Mouse (Mus musculus): ENCODE measurements around the gene Tubgcp4. TPM values are rescaled to one million over a fixed set of nuclear protein-coding genes. Genes with fewer than 3 reads are reported as not detected.

Tubgcp4 gene
- polyA plus RNA-seq, 1 experiment from 2014 or later, result 50.4 TPM

GRCm38 (mm10) chr2:121183431-121183830 is 13.0 kb downstream of the Tubgcp4 start:
- H3K4me2 ChIP-seq (ENCODE audit: low read length), result no peak overlapping the region
- H3K4me1 ChIP-seq (ENCODE audit: control insufficient read depth, insufficient read depth, low read length), result no peaks in the 10 kb centered on the region
- peaks cover 31% of the 10 kb centered on the region for H3K36me3 ChIP-seq (ENCODE audit: control insufficient read depth, insufficient read depth, low read length)
- H3K9me3 ChIP-seq (replicated peaks; ENCODE audit: control insufficient read depth, low read length, poor library complexity, severe bottlenecking), result no peaks in the 10 kb centered on the region
- 93% methylated on average over 5 of the region's 5 CpGs for WGBS
- H3K9ac ChIP-seq (ENCODE audit: low read depth, low read length), result no peak overlapping the region
- no peak for ATAC-seq
- H3K27me3 ChIP-seq (ENCODE audit: control insufficient read depth, insufficient read depth, low read depth, low read length), result no peaks in the 10 kb centered on the region
- no peak overlapping the region for H3K27ac ChIP-seq (ENCODE audit: low read length)
- no peak overlapping the region for H3K4me3 ChIP-seq (ENCODE audit: low read depth, low read length)

GRCm38 (mm10) chr2:121184142-121184541 is 13.7 kb downstream of the Tubgcp4 start:
- Histone ChIP-seq H3K36me3 (ENCODE audit: control insufficient read depth, insufficient read depth, low read length) (peaks cover 34% of the 10 kb centered on the region), H3K9ac (ENCODE audit: low read depth, low read length) (no peak overlapping the region), H3K4me1 (ENCODE audit: control insufficient read depth, insufficient read depth, low read length) (no peaks in the 10 kb centered on the region), H3K4me2 (ENCODE audit: low read length) (no peak overlapping the region), H3K27ac (ENCODE audit: low read length) (no peak overlapping the region), H3K4me3 (ENCODE audit: low read depth, low read length) (no peak overlapping the region), H3K27me3 (ENCODE audit: control insufficient read depth, insufficient read depth, low read depth, low read length) (no peaks in the 10 kb centered on the region), H3K9me3 (replicated peaks; ENCODE audit: control insufficient read depth, low read length, poor library complexity, severe bottlenecking) (no peaks in the 10 kb centered on the region)
- no peak for ATAC-seq
- WGBS, result 97% methylated on average over 7 of the region's 7 CpGs

- Histone ChIP-seq H3K4me2 (ENCODE audit: low read length) (no peak overlapping the region), H3K36me3 (ENCODE audit: control insufficient read depth, insufficient read depth, low read length) (peaks cover 56% of the 10 kb centered on the region), H3K27ac (ENCODE audit: low read length) (no peak overlapping the region), H3K4me3 (ENCODE audit: low read depth, low read length) (no peak overlapping the region), H3K4me1 (ENCODE audit: control insufficient read depth, insufficient read depth, low read length) (no peaks in the 10 kb centered on the region), H3K9me3 (replicated peaks; ENCODE audit: control insufficient read depth, low read length, poor library complexity, severe bottlenecking) (no peaks in the 10 kb centered on the region), H3K9ac (ENCODE audit: low read depth, low read length) (no peak overlapping the region), H3K27me3 (ENCODE audit: control insufficient read depth, insufficient read depth, low read depth, low read length) (no peaks in the 10 kb centered on the region)
- ATAC-seq, result no peak
- 78% methylated on average over 1 of the region's 1 CpGs for WGBS
Measured at GRCm38 (mm10) chr2:121188530-121188929, 18.1 kb downstream of the Tubgcp4 start.

GRCm38 (mm10) chr2:121195466-121195865 is 25.0 kb downstream of the Tubgcp4 start:
- Histone ChIP-seq H3K4me2 (ENCODE audit: low read length) (no peak overlapping the region), H3K36me3 (ENCODE audit: control insufficient read depth, insufficient read depth, low read length) (peaks cover 61% of the 10 kb centered on the region), H3K9me3 (replicated peaks; ENCODE audit: control insufficient read depth, low read length, poor library complexity, severe bottlenecking) (no peaks in the 10 kb centered on the region), H3K9ac (ENCODE audit: low read depth, low read length) (no peak overlapping the region), H3K4me1 (ENCODE audit: control insufficient read depth, insufficient read depth, low read length) (no peaks in the 10 kb centered on the region), H3K4me3 (ENCODE audit: low read depth, low read length) (no peak overlapping the region), H3K27me3 (ENCODE audit: control insufficient read depth, insufficient read depth, low read depth, low read length) (no peaks in the 10 kb centered on the region), H3K27ac (ENCODE audit: low read length) (no peak overlapping the region)
- 91% methylated on average over 9 of the region's 9 CpGs for WGBS
- ATAC-seq, result no peak

- Histone ChIP-seq H3K27me3 (ENCODE audit: control insufficient read depth, insufficient read depth, low read depth, low read length) (no peaks in the 10 kb centered on the region), H3K36me3 (ENCODE audit: control insufficient read depth, insufficient read depth, low read length) (peaks cover 46% of the 10 kb centered on the region), H3K4me2 (ENCODE audit: low read length) (no peak overlapping the region), H3K9me3 (replicated peaks; ENCODE audit: control insufficient read depth, low read length, poor library complexity, severe bottlenecking) (no peaks in the 10 kb centered on the region), H3K4me3 (ENCODE audit: low read depth, low read length) (no peak overlapping the region), H3K4me1 (ENCODE audit: control insufficient read depth, insufficient read depth, low read length) (no peaks in the 10 kb centered on the region), H3K27ac (ENCODE audit: low read length) (no peak overlapping the region), H3K9ac (ENCODE audit: low read depth, low read length) (no peak overlapping the region)
- 94% methylated on average over 17 of the region's 17 CpGs for WGBS
- ATAC-seq, result no peak
Measured at GRCm38 (mm10) chr2:121204276-121204675, 33.8 kb downstream of the Tubgcp4 start.

- Histone ChIP-seq H3K36me3 (ENCODE audit: control insufficient read depth, insufficient read depth, low read length) (peaks cover 51% of the 10 kb centered on the region), H3K4me3 (ENCODE audit: low read depth, low read length) (no peak overlapping the region), H3K4me2 (ENCODE audit: low read length) (no peak overlapping the region), H3K27me3 (ENCODE audit: control insufficient read depth, insufficient read depth, low read depth, low read length) (no peaks in the 10 kb centered on the region), H3K9ac (ENCODE audit: low read depth, low read length) (no peak overlapping the region), H3K27ac (ENCODE audit: low read length) (no peak overlapping the region), H3K9me3 (replicated peaks; ENCODE audit: control insufficient read depth, low read length, poor library complexity, severe bottlenecking) (no peaks in the 10 kb centered on the region), H3K4me1 (ENCODE audit: control insufficient read depth, insufficient read depth, low read length) (no peaks in the 10 kb centered on the region)
- WGBS, result 92% methylated on average over 3 of the region's 3 CpGs
- no peak for ATAC-seq
Measured at GRCm38 (mm10) chr2:121206541-121206940, 36.1 kb downstream of the Tubgcp4 start.

- Histone ChIP-seq H3K27ac (ENCODE audit: low read length) (no peak overlapping the region), H3K36me3 (ENCODE audit: control insufficient read depth, insufficient read depth, low read length) (peaks cover 39% of the 10 kb centered on the region), H3K9ac (ENCODE audit: low read depth, low read length) (no peak overlapping the region), H3K4me2 (ENCODE audit: low read length) (no peak overlapping the region), H3K4me1 (ENCODE audit: control insufficient read depth, insufficient read depth, low read length) (no peaks in the 10 kb centered on the region), H3K9me3 (replicated peaks; ENCODE audit: control insufficient read depth, low read length, poor library complexity, severe bottlenecking) (no peaks in the 10 kb centered on the region), H3K27me3 (ENCODE audit: control insufficient read depth, insufficient read depth, low read depth, low read length) (no peaks in the 10 kb centered on the region), H3K4me3 (ENCODE audit: low read depth, low read length) (no peak overlapping the region)
- ATAC-seq, result no peak
- WGBS, result 89% methylated on average over 3 of the region's 3 CpGs
Measured at GRCm38 (mm10) chr2:121214491-121214890, 44.0 kb downstream of the Tubgcp4 start.

- H3K9ac ChIP-seq (ENCODE audit: low read depth, low read length), result no peak overlapping the region
- 0 out of 2 replicates have a peak, but pooled peaks cover 2% of the 10 kb centered on the region for H3K4me1 ChIP-seq (ENCODE audit: control insufficient read depth, insufficient read depth, low read length)
- no peaks in the 10 kb centered on the region for H3K9me3 ChIP-seq (replicated peaks; ENCODE audit: control insufficient read depth, low read length, poor library complexity, severe bottlenecking)
- H3K4me3 ChIP-seq (ENCODE audit: low read depth, low read length), result no peak overlapping the region
- no peaks in the 10 kb centered on the region for H3K27me3 ChIP-seq (ENCODE audit: control insufficient read depth, insufficient read depth, low read depth, low read length)
- H3K4me2 ChIP-seq (ENCODE audit: low read length), result no peak overlapping the region
- H3K36me3 ChIP-seq (ENCODE audit: control insufficient read depth, insufficient read depth, low read length), result peaks cover 42% of the 10 kb centered on the region
- no peak overlapping the region for H3K27ac ChIP-seq (ENCODE audit: low read length)
- ATAC-seq, result no peak
Measured at GRCm38 (mm10) chr2:121219177-121219576, 48.7 kb downstream of the Tubgcp4 start.

- H3K9me3 ChIP-seq (replicated peaks; ENCODE audit: control insufficient read depth, low read length, poor library complexity, severe bottlenecking), result no peaks in the 10 kb centered on the region
- no peak for ATAC-seq
- H3K9ac ChIP-seq (ENCODE audit: low read depth, low read length), result no peak overlapping the region
- H3K27me3 ChIP-seq (ENCODE audit: control insufficient read depth, insufficient read depth, low read depth, low read length), result no peaks in the 10 kb centered on the region
- H3K4me3 ChIP-seq (ENCODE audit: low read depth, low read length), result no peak overlapping the region
- no peak overlapping the region for H3K27ac ChIP-seq (ENCODE audit: low read length)
- H3K4me2 ChIP-seq (ENCODE audit: low read length), result no peak overlapping the region
- H3K36me3 ChIP-seq (ENCODE audit: control insufficient read depth, insufficient read depth, low read length), result peaks cover 36% of the 10 kb centered on the region
- H3K4me1 ChIP-seq (ENCODE audit: control insufficient read depth, insufficient read depth, low read length), result 0 out of 2 replicates have a peak, but pooled peaks cover 2% of the 10 kb centered on the region
Measured at GRCm38 (mm10) chr2:121219994-121220393, 49.5 kb downstream of the Tubgcp4 start.

GRCm38 (mm10) chr2:121223010-121223409 is 52.6 kb downstream of the Tubgcp4 start:
- Histone ChIP-seq H3K9me3 (replicated peaks; ENCODE audit: control insufficient read depth, low read length, poor library complexity, severe bottlenecking) (no peaks in the 10 kb centered on the region), H3K27ac (ENCODE audit: low read length) (no peak overlapping the region), H3K4me3 (ENCODE audit: low read depth, low read length) (no peak overlapping the region), H3K4me2 (ENCODE audit: low read length) (no peak overlapping the region), H3K4me1 (ENCODE audit: control insufficient read depth, insufficient read depth, low read length) (0 out of 2 replicates have a peak, but pooled peaks cover 2% of the 10 kb centered on the region), H3K27me3 (ENCODE audit: control insufficient read depth, insufficient read depth, low read depth, low read length) (no peaks in the 10 kb centered on the region), H3K36me3 (ENCODE audit: control insufficient read depth, insufficient read depth, low read length) (peaks cover 36% of the 10 kb centered on the region), H3K9ac (ENCODE audit: low read depth, low read length) (no peak overlapping the region)
- no peak for ATAC-seq
- WGBS, result 83% methylated on average over 2 of the region's 2 CpGs

Measured in midbrain, embryonic 16.5 days (tissue).